Mouse (Mus musculus): ENCODE data around the gene Wdr92. TPM values are rescaled to one million over a fixed set of nuclear protein-coding genes. Genes with fewer than 3 reads are reported as not detected.

Wdr92 gene
- total RNA-seq (2021), result 1 to 10 TPM; 8.9 to 9.6 TPM
- long read RNA-seq, experiment 1, transcript Wdr92-201 (8 exons, 2,002 nt), result major isoform, 13 of 15 reads
- long read RNA-seq, experiment 1, partial matches to known transcripts, result 0 of 15 reads
- long read RNA-seq, experiment 1, other reads (novel, unspliced or antisense), result 2 of 15 reads
- long read RNA-seq, experiment 2, transcript Wdr92-201 (8 exons, 2,002 nt), result major isoform, 9 of 15 reads
- long read RNA-seq, experiment 2, partial matches to known transcripts, result 0 of 15 reads
- long read RNA-seq, experiment 2, other reads (novel, unspliced or antisense), result 6 of 15 reads

DNA sequence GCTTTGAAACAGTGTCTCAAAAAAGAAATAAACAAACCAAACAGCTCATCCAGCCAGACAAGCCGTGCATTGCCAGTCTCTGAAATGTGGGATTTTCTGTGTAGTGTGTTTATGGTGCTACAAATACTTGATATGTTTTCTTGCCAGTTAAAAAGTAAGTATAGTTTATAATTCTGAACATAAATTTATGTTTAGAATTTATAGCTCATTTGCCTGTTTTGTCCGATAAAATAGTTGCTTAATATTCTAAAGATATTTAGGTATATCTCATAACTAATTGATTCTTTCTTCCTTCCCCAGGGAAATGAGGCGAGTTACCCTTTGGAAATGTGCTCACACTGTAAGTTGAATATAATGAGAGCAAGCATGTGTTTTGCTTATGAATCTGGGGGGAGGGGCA lies at the start of gene Wdr92:
Wdr92 (plus strand) TSS at position 301 of the 400 bp plus-strand sequence.
- no peak for DNase-seq (ENCODE audit: low spot score in 2 of 2)

DNA sequence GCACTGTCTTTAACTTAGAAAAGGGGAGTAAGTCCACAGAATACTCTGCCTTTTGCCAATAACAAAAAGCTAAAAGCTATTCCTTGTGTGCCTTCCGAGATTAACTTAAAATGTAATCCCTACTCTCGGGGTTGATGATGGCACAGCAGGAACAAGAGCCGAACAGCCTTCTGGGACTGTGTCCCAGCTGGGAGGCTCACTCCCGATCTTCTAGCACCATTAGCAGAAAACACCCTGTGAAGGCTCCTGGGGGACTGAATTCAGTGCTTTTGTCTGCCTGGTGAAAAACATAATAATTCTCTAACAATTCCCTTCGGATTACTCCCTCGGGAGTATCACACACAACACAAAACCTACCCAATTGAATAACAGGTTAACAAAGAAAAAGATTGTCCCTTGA lies 46.3 kb upstream of the Wdr92 start:
- DNase-seq (ENCODE audit: low spot score in 2 of 2), result no peak

DNA sequence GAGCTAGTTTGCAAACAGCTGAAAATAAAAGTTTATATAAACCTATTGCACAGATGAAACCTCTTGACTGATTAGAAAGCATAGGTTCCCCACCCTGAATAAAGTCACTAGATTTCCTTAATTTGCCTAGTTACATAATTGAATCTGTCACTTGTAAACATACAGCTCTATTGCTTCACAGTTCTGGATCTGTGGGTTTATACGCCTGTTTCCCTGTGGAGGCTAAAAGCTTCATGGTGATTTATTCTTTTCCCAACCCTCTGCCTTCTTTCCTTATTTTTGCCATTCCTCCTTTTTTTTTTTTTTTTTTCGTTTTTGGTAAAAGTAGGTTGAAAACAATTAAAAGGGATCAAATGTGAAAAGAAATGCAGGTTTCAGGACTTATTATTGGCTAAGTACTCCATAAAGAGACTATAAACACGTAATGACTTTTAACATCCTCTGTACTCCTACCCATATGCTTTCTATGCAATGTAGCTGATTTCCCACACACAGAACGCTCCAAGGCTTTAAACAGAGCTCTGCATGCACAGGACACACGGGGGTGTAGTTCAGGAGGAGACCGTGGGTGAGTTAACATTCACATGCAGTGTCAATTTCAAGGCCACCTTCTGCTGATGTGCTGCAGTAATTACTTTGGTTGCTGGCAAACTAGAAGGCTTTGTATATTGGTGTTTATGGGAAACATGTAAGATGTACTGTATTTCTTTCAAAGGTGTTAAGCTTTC lies 43.4 kb upstream of the Wdr92 start:
- DNase-seq (ENCODE audit: low spot score in 2 of 2), result no peak

DNA sequence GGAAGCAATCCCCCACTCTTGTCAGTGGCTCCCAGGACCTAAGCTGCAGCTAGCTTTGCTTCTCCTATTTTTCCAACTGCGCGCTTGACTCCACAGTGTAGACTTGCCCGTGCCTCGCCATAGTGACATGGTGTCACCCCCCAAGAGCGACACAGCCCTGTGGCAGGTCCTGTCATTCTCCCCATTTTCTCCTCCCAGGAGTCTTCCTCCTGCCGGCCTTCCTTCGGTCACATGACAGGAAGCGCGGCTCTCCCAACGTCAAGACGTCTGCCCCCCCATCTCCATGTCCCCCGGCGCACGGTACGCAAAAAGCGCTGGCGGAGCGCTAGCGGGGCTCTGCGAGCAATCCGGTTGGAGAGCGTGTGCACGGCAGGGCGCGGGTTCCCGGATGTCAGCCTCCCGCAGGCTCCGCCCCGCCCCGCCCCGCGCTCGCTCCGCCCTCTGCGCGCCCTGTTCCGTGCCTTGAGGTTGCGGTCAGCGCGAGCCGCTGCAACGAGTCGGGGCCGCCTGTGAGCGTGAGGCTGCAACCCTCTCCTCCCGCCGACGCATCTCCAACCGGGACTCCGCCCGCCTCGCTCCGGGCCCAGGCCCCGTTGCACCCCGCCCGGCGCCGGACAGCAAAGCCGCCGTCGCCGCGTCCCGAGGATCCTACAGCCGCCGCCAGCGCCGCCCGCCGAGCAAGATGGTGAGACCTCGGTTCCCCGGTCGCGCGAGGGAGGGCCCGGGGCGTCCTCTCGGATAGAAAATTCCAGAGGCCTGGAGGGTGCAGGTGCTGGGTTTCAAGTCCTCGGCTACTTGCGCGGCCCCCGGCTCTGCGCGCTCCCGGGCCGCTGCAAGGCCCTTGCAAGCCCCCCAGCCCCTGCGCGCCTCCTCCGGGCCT lies 22.8 kb upstream of the Wdr92 start, which contains the start of gene Ppp3r1:
Ppp3r1 (plus strand) TSS at position 406 of the 880 bp plus-strand sequence.
- peak; percentile 95 to 98 for DNase-seq (ENCODE audit: low spot score in 2 of 2)

DNA sequence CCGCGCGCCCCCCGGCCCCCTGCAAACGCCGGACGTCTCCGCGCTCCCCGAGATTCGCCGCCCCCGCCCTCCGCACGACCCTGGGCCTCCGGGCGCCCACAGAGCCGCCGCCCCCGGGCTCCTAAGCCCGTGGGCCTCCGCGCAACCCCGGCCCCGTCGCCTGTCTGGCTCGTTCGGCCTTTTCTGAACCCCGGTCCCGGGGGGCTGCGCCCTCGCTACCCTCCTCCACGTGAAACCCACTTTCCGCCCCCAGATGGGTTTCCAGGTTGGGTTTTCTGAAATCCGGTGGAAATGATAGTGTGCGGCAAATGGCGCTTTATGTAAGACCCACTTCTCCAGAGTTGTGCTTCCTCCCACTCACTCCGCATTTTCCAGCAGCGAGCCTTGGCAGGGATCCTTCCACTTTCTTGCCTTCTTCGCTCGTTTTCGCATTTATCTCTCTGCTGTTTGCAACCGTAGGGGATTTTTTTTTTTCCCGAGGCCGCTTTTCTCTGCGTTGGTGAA lies 22.1 kb upstream of the Wdr92 start:
- peak; percentile 33 to 39 for DNase-seq (ENCODE audit: low spot score in 2 of 2)

DNA sequence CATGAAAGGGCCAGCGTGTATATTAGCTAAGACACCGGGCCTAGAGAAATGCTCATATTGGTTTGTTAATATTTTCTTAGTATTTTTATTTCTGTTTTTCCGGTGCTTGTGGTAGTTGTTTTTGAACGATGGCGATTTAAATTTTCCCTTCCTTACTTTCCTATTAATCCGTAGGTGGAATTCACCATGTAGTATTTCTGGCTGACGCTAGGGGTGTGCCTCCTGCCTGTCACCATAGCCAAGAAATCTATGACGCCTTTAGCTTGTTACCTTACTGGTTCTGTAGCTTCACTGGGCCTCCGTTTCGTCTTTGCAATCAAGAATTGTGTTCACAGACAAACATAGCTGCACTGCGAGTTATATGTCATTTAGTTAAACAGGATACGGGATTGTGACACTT lies 21.7 kb upstream of the Wdr92 start:
- DNase-seq (ENCODE audit: low spot score in 2 of 2), result peak in 1 of 2 experiments; percentile 32

DNA sequence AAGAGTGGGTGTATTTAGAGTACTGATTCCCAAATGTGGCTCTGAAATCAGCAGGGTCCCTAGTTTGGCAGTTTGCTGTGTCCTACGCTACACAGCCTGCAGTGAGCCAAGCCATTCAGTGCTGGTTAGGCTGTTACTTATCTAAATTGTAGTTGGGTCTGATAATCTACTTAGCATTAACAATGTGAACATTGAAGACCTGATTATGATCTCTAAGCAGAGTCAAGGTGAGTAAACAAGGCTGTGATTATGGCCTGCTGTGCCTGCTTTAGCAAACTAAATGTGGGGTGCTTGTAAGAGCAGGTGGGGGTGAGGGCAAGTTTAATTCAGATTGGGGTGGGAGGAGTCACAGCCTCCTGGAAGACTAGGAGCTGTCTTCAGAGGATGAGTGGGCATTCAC lies 18.0 kb upstream of the Wdr92 start:
- no peak for DNase-seq (ENCODE audit: low spot score in 2 of 2)

DNA sequence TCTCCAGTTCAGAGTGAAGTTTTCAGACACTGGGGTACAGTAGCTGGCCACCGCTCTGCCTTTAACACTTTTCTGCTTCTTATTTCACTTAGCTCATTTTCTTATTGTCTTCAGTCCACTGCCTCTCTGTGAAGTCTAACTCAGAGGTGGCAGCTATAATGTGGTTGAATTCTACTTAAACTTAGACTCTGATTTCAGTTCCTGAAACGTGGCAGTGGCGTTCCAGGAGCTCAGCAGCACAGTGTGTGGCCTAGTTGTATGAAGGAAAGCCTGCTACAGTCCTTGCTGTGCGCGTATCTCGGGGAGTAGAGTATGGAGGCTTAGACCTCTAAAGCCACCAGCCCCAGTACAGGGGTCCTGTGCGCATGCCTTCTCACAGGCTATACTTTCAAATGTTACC lies 15.3 kb upstream of the Wdr92 start:
- no peak for DNase-seq (ENCODE audit: low spot score in 2 of 2)

DNA sequence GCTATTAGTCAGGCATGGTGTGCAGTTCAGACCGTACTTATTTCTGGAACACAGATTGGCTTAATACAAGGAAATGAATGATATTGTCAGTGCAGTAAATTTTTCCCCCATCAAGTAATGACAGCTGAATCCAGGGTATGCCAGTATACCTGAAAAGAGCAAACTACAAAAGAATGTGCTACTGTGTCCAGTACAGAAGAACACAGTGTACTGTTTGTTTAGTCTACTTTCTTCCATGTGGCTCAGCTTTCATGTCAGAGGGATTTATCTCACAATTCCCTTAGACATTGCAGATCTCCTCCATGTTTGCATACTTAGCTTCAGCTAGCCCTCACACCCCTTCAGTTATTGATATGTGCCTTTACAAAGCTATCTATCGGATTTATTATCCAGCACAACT lies 12.6 kb upstream of the Wdr92 start:
- no peak for DNase-seq (ENCODE audit: low spot score in 2 of 2)

DNA sequence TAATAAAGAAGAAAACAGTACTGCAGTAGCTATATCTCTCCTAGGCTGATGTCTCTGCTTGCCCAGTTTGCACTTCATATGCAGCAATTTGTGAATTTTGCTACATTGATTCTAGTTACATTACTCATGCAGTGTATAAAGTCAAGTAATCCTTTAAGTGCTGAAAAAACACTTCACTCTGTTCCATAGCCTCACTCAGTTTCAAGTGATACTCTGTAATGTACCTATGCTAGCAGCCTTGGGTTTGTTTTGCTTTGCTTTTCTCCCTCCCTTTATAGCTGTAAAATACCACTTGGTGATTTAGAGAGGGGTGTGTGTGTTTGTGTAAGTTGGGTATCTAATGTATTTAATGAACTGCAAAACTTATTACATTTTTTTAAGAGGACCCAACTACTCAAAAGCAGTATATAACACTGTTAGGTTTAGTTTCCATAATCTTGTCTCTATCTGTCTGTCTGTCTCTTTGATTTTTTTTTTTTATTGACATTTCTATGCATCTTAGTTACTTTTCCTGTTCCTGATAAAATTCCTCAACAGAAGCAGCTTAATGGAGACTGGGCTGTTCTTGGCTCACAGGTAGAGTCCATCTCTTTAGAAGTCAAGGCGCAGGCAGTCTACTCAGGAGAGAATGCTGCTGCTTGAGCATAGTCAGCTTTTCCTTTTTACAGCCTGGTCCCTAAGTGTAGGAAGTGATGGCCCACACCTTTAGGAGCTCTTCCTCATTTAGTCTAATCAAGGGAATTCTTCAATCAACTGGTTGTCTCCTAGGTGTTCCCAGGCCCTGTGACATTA lies 10.8 kb upstream of the Wdr92 start:
- DNase-seq (ENCODE audit: low spot score in 2 of 2), result no peak

DNA sequence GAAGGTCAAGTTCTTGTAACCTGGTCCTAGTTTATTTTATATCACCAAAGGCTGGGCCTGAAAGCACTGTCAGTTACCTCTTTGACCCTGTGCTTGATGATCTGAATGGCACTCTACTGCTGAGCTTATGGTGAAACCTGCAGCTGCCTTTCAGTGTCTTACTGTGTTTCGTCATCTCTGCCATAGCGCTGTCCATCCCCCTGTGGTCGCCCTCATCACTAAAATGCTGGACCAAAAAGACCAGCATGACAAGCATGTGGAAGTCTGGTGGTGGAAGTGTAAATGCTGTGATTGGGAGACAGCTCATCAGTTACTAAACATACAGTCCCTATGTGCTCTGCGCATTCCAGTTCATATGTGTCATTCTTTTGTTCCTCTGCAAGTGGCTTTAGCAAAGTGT lies 9.6 kb upstream of the Wdr92 start:
- DNase-seq (ENCODE audit: low spot score in 2 of 2), result no peak

DNA sequence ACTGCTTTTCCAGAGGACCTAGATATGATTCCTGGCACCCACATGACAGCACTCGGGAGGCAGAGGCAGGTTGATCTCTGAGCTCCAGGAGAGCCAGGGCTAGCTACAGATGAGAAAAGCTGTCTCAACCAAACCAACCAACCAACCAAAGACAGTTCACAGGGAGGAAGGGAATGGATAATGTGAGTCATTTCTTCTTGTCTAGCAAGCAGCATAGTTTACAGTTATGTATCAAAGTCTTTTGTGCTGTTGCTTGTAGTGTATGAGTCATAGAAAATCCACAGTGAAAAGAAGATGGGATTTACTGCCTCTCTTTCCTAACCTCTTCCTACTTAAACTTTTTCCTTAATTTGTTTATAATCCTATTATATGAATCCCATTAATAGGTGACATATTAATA lies 5.3 kb upstream of the Wdr92 start:
- DNase-seq (ENCODE audit: low spot score in 2 of 2), result no peak

DNA sequence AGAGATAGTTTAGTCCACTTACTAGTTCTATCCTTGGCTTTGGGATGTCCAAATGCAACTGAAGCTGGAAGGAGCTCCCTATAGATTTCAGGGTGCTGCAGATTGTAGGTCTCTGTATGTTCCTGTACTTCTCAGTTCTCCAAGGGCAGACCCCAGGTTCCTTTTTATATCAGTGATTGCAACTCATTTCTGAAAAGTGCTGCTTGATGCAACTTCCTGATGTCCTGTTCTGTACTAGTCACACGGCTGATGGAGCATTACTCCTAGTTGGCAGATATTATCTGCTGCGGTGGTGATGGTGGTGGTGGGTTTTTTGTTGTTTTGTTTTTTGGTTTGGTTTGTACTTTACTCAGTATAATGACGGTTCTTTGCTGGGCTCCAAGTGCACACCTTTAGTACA lies 1.2 kb upstream of the Wdr92 start:
- DNase-seq (ENCODE audit: low spot score in 2 of 2), result no peak

DNA sequence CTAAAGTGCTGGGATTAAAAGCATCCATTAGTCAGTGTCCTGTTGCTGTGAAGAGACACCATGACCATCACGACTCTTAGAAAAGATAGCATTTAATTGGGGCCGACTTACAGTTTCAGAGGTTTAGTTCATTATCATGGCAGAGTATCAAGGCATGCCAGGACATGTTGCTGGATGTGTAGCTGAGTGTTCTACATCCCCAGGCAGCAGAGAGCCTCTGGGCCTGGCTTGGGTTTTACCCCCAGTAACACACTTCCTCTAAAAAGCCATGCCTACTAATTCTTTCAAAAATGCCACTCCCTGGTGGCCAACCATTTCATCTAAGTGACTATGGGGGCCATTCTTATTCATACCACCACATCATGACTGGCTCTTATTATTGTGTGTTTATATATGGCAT lies 1.3 kb downstream of the Wdr92 start:
- no peak for DNase-seq (ENCODE audit: low spot score in 2 of 2)

DNA sequence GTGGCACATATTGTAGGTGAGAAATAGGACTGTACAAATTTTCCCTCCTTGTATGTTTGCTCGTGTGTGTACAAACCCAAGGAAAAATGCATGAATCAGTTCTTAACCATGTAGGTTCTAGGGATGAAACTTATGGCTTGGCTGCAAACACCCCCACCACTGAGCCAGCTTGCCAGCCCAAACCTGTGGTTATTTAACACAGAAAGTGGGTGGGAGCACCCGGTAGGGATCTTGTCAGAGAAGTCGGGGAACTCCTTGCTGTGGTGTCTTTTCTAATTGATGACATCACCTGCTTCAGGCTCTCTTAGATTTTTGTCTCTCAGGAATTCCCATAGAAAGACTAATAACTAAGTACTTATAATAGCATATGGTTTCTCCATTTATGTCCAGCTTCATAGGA lies 5.7 kb downstream of the Wdr92 start:
- DNase-seq (ENCODE audit: low spot score in 2 of 2), result no peak

DNA sequence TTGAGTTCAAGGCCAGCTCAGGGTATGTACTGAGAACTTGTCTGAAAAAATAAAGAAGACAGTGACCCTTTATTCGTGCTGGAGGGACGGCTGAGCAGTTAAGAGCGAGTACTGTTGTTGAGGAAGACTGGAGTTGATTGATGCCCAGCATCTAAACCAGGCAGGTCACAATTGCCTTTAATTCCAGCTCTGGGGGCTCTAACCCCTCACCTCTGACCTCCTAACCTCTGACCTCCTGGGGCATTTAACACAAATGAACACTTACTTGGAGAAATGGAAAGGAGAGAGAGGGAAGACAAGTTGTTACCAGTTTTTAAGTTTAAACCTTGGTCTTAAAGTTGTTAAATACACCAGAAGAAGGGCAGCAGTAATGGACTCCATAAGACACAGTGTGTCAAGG lies 6.9 kb downstream of the Wdr92 start:
- no peak for DNase-seq (ENCODE audit: low spot score in 2 of 2)

DNA sequence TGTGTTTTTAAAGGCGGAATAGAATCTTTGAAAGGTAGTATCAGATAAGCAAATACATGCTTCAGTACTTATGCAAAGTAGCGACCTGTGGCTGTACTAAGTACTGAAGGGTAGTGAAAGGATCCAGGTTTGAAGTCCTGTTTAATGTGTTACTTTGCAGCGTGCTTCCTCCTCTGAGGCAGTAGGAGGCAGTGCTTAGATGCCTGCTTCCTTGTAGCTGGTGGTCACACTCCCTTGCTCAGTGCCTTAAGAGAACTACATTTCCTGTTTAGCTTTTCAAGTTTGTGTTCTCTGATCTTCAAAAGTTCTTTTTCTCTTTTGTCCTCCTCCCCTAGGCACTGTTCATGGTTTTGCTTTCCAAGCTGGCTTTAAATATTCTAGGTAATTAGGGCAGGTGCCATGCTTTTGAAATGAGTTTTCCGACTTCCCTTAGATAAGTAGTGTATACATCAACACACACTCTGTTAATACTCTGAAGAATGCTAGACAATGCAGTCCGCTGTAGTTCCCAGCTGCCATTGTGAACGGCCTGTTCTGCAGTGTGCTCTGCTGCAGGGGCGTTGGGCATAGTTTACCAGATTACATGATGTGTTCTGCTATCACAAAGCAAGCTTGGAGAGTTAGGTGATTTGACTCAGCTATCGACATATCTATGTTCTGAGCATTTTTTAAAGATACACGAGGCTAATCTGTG lies 10.4 kb downstream of the Wdr92 start:
- no peak for DNase-seq (ENCODE audit: low spot score in 2 of 2)

DNA sequence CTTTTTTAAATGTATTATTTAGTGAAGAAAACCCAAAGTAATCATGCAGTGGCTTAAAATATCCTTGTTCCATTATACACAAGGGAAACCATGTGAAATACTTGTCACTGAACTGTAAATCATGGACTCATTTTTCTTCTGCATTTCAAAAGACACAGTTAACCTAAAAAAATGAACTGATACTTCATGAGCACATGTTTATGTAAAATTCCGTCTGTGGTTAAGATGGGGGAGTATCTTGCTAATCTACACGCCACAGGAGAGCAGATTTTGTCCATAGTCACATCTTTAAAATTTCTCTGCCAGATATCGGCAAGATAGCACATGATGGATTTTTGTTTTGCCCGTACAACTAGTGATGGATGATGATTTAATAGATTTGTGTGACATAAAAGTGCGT lies 17.3 kb downstream of the Wdr92 start:
- no peak for DNase-seq (ENCODE audit: low spot score in 2 of 2)

DNA sequence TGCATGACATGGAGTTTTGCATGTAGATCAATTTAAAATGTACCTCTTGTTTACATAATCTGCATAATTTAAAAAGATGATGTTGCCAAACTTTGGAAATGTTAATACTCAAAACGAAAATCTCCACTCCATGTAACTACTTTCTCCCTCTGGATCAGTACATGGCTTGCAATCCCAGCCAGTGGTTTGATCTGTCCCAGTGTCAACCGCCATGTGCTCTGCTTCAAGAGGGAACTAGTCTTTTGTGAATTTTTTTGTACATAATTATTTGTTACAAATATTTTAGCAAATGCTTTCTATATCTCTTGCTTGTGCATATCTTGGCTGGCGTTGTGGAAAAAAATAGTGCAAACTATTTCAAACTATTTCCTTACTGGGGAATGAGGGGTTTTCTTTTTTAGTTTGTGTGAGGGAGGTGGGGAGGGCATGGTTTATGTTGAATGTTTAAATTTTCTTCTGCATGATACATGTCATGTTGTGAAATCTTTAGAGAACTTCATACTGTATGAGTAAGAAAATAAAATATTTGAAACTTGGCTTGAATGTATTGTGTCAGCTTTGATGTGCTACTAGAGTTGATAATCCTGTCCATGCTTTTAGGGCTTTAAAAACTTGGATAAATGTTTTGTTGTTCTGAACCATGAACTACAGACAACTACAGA lies 18.1 kb downstream of the Wdr92 start:
- no peak for DNase-seq (ENCODE audit: low spot score in 2 of 2)

DNA sequence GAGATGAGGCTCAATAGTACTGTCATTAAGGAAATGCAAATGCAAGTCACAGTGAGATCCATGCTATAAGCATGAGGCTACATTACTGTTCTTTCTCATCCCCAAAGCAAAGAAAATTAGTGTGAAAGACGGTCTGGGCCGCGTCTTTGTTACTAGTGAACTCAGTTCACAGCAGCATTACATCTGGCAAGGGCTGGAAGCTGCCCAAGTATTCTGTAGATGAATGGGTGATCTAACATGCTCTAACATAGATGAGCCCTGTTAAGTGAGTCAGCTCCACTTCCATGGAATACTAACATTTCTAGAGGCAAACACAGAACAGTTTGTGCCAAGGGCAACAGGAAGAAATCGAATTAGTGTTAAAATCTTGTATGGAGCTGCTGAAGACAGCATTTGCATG lies 19.0 kb downstream of the Wdr92 start:
- DNase-seq (ENCODE audit: low spot score in 2 of 2), result no peak

Measured in gastrocnemius, postnatal 4 days (tissue).